Mouse (Mus musculus) midbrain, embryonic 10.5 days (tissue): ENCODE results near the gene Lnp1. TPM values are rescaled to one million over a fixed set of nuclear protein-coding genes. Genes with fewer than 3 reads are reported as not detected.

Source experiments
- DNase-seq: peaks from one replicate; pipeline ENCODE4 v3.0.0-alpha.2; 2017; ENCODE audit warnings: low spot score
- H3K27ac ChIP-seq: fragments of 300-500 bp; sonication (generic); replicated peaks from 2 replicates; pipeline ENCODE4 v1.5.1; 2016; ENCODE audit warnings: mild to moderate bottlenecking
- H3K27me3 ChIP-seq: fragments of 300-500 bp; sonication (generic); 2 replicates; pipeline ENCODE4 v1.6.1; 2016; ENCODE audit warnings: low read depth, mild to moderate bottlenecking; ENCODE audit not compliant: poor library complexity, severe bottlenecking
- H3K36me3 ChIP-seq: fragments of 300-500 bp; sonication (generic); 2 replicates; pipeline ENCODE4 v1.6.1; 2016; ENCODE audit warnings: mild to moderate bottlenecking, moderate library complexity
- H3K4me1 ChIP-seq: fragments of 300-500 bp; sonication (generic); 2 replicates; pipeline ENCODE4 v1.6.1; 2016
- H3K4me3 ChIP-seq: fragments of 300-500 bp; sonication (generic); 2 replicates; pipeline ENCODE4 v1.5.1; 2016; ENCODE audit warnings: mild to moderate bottlenecking, moderate library complexity
- H3K9me3 ChIP-seq: fragments of 300-500 bp; sonication (generic); replicated peaks from 2 replicates; pipeline ENCODE4 v1.6.1; 2016; ENCODE audit warnings: mild to moderate bottlenecking
- WGBS: fragments of 180-500 bp; shearing (Covaris S2); methylation state at CpG from one replicate; pipeline ENCODE4 v1.1.7; 2016; 5-methylcytosine and 5-hydroxymethylcytosine counted together
- polyA plus RNA-seq: library from polyadenylated mRNA; unstranded; fragments of >200 nt; fragmentation: Nextera tagmentation; extraction: Ambion mirVana; gene quantifications from 2 replicates; pipeline ENCODE4 v1.2.1, GENCODE M21; 2016

Gene Lnp1
- polyA plus RNA-seq, 1 experiment from 2014 or later: not detected

DNA sequence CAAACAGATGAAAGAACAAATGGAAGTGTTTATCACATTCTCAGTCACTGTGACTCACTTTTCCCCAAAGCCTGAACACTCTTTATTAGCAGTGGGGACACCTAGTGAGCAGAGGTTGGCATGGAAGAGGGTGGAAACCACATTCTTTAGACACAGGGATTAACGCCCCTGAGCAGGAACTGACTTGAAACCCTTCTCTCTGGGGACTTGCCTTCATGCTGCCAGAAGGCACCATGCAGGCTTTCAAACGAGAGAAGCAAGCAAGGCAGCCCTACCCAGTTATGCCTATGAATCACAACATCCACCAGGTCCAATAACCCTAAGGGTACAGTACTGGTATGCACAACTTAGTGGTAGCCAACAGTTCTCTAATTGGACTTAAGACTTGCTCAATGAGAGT is 54.5 kb downstream of the Lnp1 start:
- 30% methylated on average over 2 of the region's 2 CpGs for WGBS

GRCm38 (mm10) chr16:56870458-56870857 is 57.4 kb downstream of the Lnp1 start:
- DNase-seq: no peak
- 85% methylated on average over 3 of the region's 3 CpGs for WGBS
- Histone ChIP-seq H3K27ac (no peak overlapping the region), H3K4me3 (no peak overlapping the region), H3K27me3 (no peaks in the 10 kb centered on the region), H3K9me3 (no peaks in the 10 kb centered on the region), H3K36me3 (no peaks in the 10 kb centered on the region), H3K4me1 (no peaks in the 10 kb centered on the region)

More for the DNA sequence above, 54.5 kb downstream of the Lnp1 start:
- no peaks in the 10 kb centered on the region for H3K36me3 ChIP-seq
- no peaks in the 10 kb centered on the region for H3K27me3 ChIP-seq
- H3K4me3 ChIP-seq: no peak overlapping the region
- DNase-seq: no peak
- H3K9me3 ChIP-seq: no peaks in the 10 kb centered on the region
- no peaks in the 10 kb centered on the region for H3K4me1 ChIP-seq
- H3K27ac ChIP-seq: no peak overlapping the region

DNA sequence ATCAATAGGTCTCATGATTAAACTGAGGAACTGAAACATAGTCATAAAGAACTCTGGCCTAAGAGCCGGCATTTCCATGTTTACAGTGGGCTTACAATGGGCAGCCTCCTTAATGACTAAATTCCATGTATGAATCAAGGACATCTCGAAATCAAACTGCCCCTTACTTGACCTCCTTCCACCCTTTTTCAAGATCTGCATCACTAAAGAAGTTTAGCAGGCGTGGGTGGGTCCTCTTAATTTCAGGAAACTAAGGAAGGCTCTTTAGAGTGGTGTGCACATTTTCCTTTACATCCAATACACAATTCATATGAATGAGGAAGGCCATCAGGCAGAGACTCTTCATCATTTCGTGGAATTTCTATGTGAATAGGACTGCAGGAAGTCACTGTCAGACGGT is 59.5 kb downstream of the Lnp1 start:
- no peak overlapping the region for H3K27ac ChIP-seq
- DNase-seq: no peak
- H3K4me1 ChIP-seq: no peaks in the 10 kb centered on the region
- H3K9me3 ChIP-seq: no peaks in the 10 kb centered on the region
- no peaks in the 10 kb centered on the region for H3K27me3 ChIP-seq
- 85% methylated on average over 5 of the region's 5 CpGs for WGBS
- no peak overlapping the region for H3K4me3 ChIP-seq
- H3K36me3 ChIP-seq: no peaks in the 10 kb centered on the region

- no peak for DNase-seq
- H3K4me1 ChIP-seq: no peaks in the 10 kb centered on the region
These were observed 60.3 kb downstream of the Lnp1 start for GRCm38 (mm10) chr16:56867591-56867990.

More at GRCm38 (mm10) chr16:56867591-56867990, 60.3 kb downstream of the Lnp1 start:
- Histone ChIP-seq H3K4me3 (no peak overlapping the region), H3K27ac (no peak overlapping the region), H3K36me3 (no peaks in the 10 kb centered on the region), H3K9me3 (no peaks in the 10 kb centered on the region), H3K27me3 (no peaks in the 10 kb centered on the region)
- WGBS: 89% methylated on average over 4 of the region's 4 CpGs

Other genes starting within 250 kb of the Lnp1 start
- 202 and 203 TPM in 2 replicates for gene Tfg, start 210.6 kb downstream of the Lnp1 start, polyA plus RNA-seq
- not detected in 2 replicates for gene Adgrg7, start 132.2 kb downstream of the Lnp1 start, polyA plus RNA-seq
- gene Tmem45a, start 41.9 kb downstream of the Lnp1 start, polyA plus RNA-seq: 6.9 and 9.3 TPM in 2 replicates
- not detected in 2 replicates for gene Tmem45a2, start 143.3 kb upstream of the Lnp1 start, polyA plus RNA-seq
- gene Tomm70a, start 193.6 kb upstream of the Lnp1 start, polyA plus RNA-seq: 47.8 and 51.0 TPM in 2 replicates
- gene Nit2, start 239.3 kb upstream of the Lnp1 start, polyA plus RNA-seq: 53.1 and 54.4 TPM in 2 replicates